Comparison of ENCODE assay signal across 10 mouse cellular contexts in genomic region chr7:80357156-80357555, GRCm38 (mm10). TPM values are rescaled to one million over a fixed set of nuclear protein-coding genes. Genes with fewer than 3 reads are reported as not detected.
DNase-seq lines count a peak whose midpoint lies in the region; ATAC-seq and TF ChIP-seq lines count a peak whose summit lies in the region.
"Had no signal": no experiment of that assay in that cellular context is flagged by ENCODE, and none has a peak within 500 bp of the region (broad histone marks: within the 10 kb centered on the region; RNA-seq: fewer than 3 reads in every experiment).

No protein-coding gene starts in this region.

- H3K27me3 ChIP-seq in heart, embryonic 11.5 days (ENCODE audit: control insufficient read depth, insufficient read depth, low read length) = no peaks in the 10 kb centered on the region
- H3K27me3 ChIP-seq in embryonic facial prominence, embryonic 11.5 days (ENCODE audit: control insufficient read depth, insufficient read depth, low read length) = no peaks in the 10 kb centered on the region
- no peaks in the 10 kb centered on the region for H3K27me3 ChIP-seq in lung, postnatal 0 days (replicated peaks; ENCODE audit: insufficient read depth, low read length)

- no peak for TF ChIP-seq EP300 in lung, postnatal 0 days (IDR thresholded peaks at IDR 0.05)

- ATAC-seq in heart, embryonic 11.5 days (replicated peaks; ENCODE audit: insufficient number of reproducible peaks, low FRiP score, low TSS enrichment) = no peak
- ATAC-seq in embryonic facial prominence, embryonic 11.5 days (replicated peaks; ENCODE audit: insufficient number of reproducible peaks, low FRiP score, low TSS enrichment, low read depth) = no peak
- ATAC-seq in lung, postnatal 0 days = no peak

- 0 out of 2 replicates have a peak overlapping the region, but pooled peaks have one; percentile 47 for H3K27ac ChIP-seq in heart, embryonic 11.5 days (ENCODE audit: low read depth, low read length)
- H3K27ac ChIP-seq in embryonic facial prominence, embryonic 11.5 days (replicated peaks; ENCODE audit: low read depth, low read length) = peak overlapping the region; percentile 28; the same call in 1 of the 2 replicates
- no peak overlapping the region for H3K27ac ChIP-seq in lung, postnatal 0 days (ENCODE audit: low read length)

- peaks cover 30% of the 10 kb centered on the region for H3K36me3 ChIP-seq in heart, embryonic 11.5 days (ENCODE audit: control insufficient read depth, insufficient read depth, low read length)
- peaks cover 9% of the 10 kb centered on the region for H3K36me3 ChIP-seq in embryonic facial prominence, embryonic 11.5 days (replicated peaks; ENCODE audit: control insufficient read depth, insufficient read depth, low read depth, low read length)
- H3K36me3 ChIP-seq in lung, postnatal 0 days (ENCODE audit: insufficient read depth, low read length) = peaks cover 27% of the 10 kb centered on the region

- DNase-seq in heart, adult 8-10 months (ENCODE audit: low spot score) = no peak
- peak; percentile 80 for DNase-seq in MN1 (ENCODE audit: low spot score)
- DNase-seq in embryonic facial prominence, embryonic 11.5 days (ENCODE audit: low spot score) = no peak
- DNase-seq in layer of hippocampus, adult 8-10 months (ENCODE audit: low spot score in 2 of 2) = peak; percentile 46 to 67
- DNase-seq in c-Kit-positive CD71-positive TER-119-positive erythroid progenitor cells, embryonic 14.5 days (ENCODE audit: low spot score) = no peak
- DNase-seq in yolk sac, embryonic 10.5 days (ENCODE audit: low spot score) = no peak
- no peak for DNase-seq in lung, postnatal 0 days (ENCODE audit: low spot score)
- DNase-seq: gastrocnemius, postnatal 25 days; right cerebral cortex, postnatal 4 days had no signal

- WGBS in heart, embryonic 11.5 days (ENCODE audit: insufficient replicate concordance) = 60% methylated on average over 8 of the region's 8 CpGs
- WGBS in embryonic facial prominence, embryonic 11.5 days = 32% methylated on average over 8 of the region's 8 CpGs
- WGBS in lung, postnatal 0 days = 68% methylated on average over 8 of the region's 8 CpGs

- H3K4me3 ChIP-seq in heart, embryonic 11.5 days (ENCODE audit: low read depth, low read length) = no peak overlapping the region
- no peak overlapping the region for H3K4me3 ChIP-seq in embryonic facial prominence, embryonic 11.5 days (ENCODE audit: low read depth, low read length)
- H3K4me3 ChIP-seq in lung, postnatal 0 days (ENCODE audit: low read depth, low read length) = no peak overlapping the region

- no peaks in the 10 kb centered on the region for H3K9me3 ChIP-seq in heart, embryonic 11.5 days (replicated peaks; ENCODE audit: control insufficient read depth, low read length)
- H3K9me3 ChIP-seq in embryonic facial prominence, embryonic 11.5 days (replicated peaks; ENCODE audit: control insufficient read depth, low read length) = no peaks in the 10 kb centered on the region
- no peaks in the 10 kb centered on the region for H3K9me3 ChIP-seq in lung, postnatal 0 days (ENCODE audit: low read length)

- TF ChIP-seq CTCF in lung, postnatal 0 days (IDR thresholded peaks at IDR 0.05) = no peak

- H3K4me2 ChIP-seq in heart, embryonic 11.5 days = no peak overlapping the region
- H3K4me2 ChIP-seq in embryonic facial prominence, embryonic 11.5 days (ENCODE audit: low read depth, low read length) = no peak overlapping the region
- no peak overlapping the region for H3K4me2 ChIP-seq in lung, postnatal 0 days (replicated peaks; ENCODE audit: low read depth, low read length)

- no peaks in the 10 kb centered on the region for H3K4me1 ChIP-seq in heart, embryonic 11.5 days (ENCODE audit: control insufficient read depth, insufficient read depth, low read length)
- H3K4me1 ChIP-seq in embryonic facial prominence, embryonic 11.5 days (ENCODE audit: control insufficient read depth, insufficient read depth, low read length) = no peaks in the 10 kb centered on the region
- no peaks in the 10 kb centered on the region for H3K4me1 ChIP-seq in lung, postnatal 0 days (ENCODE audit: insufficient read depth, low read depth, low read length)

- H3K9ac ChIP-seq in heart, embryonic 11.5 days (ENCODE audit: low read depth, low read length) = no peak overlapping the region
- H3K9ac ChIP-seq in embryonic facial prominence, embryonic 11.5 days (replicated peaks; ENCODE audit: low read length) = no peak overlapping the region
- H3K9ac ChIP-seq in lung, postnatal 0 days (replicated peaks; ENCODE audit: low read depth) = no peak overlapping the region

RNA-seq across cellular contexts. Expression of gene Man2a2, which starts 14.0 kb away (rescaled TPM):
- 12.3 and 12.7 TPM in 2 replicates for polyA plus RNA-seq in heart, embryonic 11.5 days (2014; fragmentation: Nextera tagmentation; extraction: Ambion mirVana)
- total RNA-seq in heart, adult 8-10 months (2022) = 10 to 100 TPM; 61.2 to 66.5 (median 62.8) TPM
- 6.6 and 9.3 TPM in 2 replicates for polyA plus RNA-seq in embryonic facial prominence, embryonic 11.5 days (2014; fragmentation: Nextera tagmentation; extraction: Ambion mirVana)
- total RNA-seq in layer of hippocampus, adult 8-10 months (2022) = 100 to 1,000 TPM; 161 to 192 (median 173) TPM
- polyA plus RNA-seq in lung, postnatal 0 days (2015; fragmentation: Nextera tagmentation; extraction: Ambion mirVana) = 8.5 and 9.6 TPM in 2 replicates

RNA-seq across cellular contexts. Expression of gene Hddc3, which starts 14.3 kb away (rescaled TPM):
- 13.3 and 15.7 TPM in 2 replicates for polyA plus RNA-seq in heart, embryonic 11.5 days (2014; fragmentation: Nextera tagmentation; extraction: Ambion mirVana)
- total RNA-seq in heart, adult 8-10 months (2022) = 10 to 100 TPM; 33.3 to 40.0 (median 35.9) TPM
- 25.7 and 28.4 TPM in 2 replicates for polyA plus RNA-seq in embryonic facial prominence, embryonic 11.5 days (2014; fragmentation: Nextera tagmentation; extraction: Ambion mirVana)
- total RNA-seq in layer of hippocampus, adult 8-10 months (2022) = 10 to 100 TPM; 37.7 to 55.7 (median 49.0) TPM
- 8.5 and 9.2 TPM in 2 replicates for polyA plus RNA-seq in lung, postnatal 0 days (2015; fragmentation: Nextera tagmentation; extraction: Ambion mirVana)

RNA-seq across cellular contexts. Expression of gene Unc45a, which starts 16.4 kb away (rescaled TPM):
- 11.3 and 15.6 TPM in 2 replicates for polyA plus RNA-seq in heart, embryonic 11.5 days (2014; fragmentation: Nextera tagmentation; extraction: Ambion mirVana)
- 10 to 100 TPM; 12.2 to 16.0 (median 15.2) TPM for total RNA-seq in heart, adult 8-10 months (2022)
- polyA plus RNA-seq in embryonic facial prominence, embryonic 11.5 days (2014; fragmentation: Nextera tagmentation; extraction: Ambion mirVana) = 26.5 and 31.1 TPM in 2 replicates
- total RNA-seq in layer of hippocampus, adult 8-10 months (2022) = 10 to 100 TPM; 35.5 to 47.2 (median 40.6) TPM
- 30.3 and 32.9 TPM in 2 replicates for polyA plus RNA-seq in lung, postnatal 0 days (2015; fragmentation: Nextera tagmentation; extraction: Ambion mirVana)

RNA-seq across cellular contexts. Expression of gene Fes, which starts 30.6 kb away (rescaled TPM):
- polyA plus RNA-seq in heart, embryonic 11.5 days (2014; fragmentation: Nextera tagmentation; extraction: Ambion mirVana) = 4.7 and 7.1 TPM in 2 replicates
- 10 to 100 TPM in 2 of 4 experiments, 1 to 10 TPM in 2; 6.4 to 13.5 (median 9.1) TPM for total RNA-seq in heart, adult 8-10 months (2022)
- 6.6 and 8.3 TPM in 2 replicates for polyA plus RNA-seq in embryonic facial prominence, embryonic 11.5 days (2014; fragmentation: Nextera tagmentation; extraction: Ambion mirVana)
- 10 to 100 TPM in 2 of 4 experiments, 1 to 10 TPM in 2; 7.0 to 20.0 (median 14.1) TPM for total RNA-seq in layer of hippocampus, adult 8-10 months (2022)
- 23.5 and 26.4 TPM in 2 replicates for polyA plus RNA-seq in lung, postnatal 0 days (2015; fragmentation: Nextera tagmentation; extraction: Ambion mirVana)

RNA-seq across cellular contexts. Expression of gene Rccd1, which starts 32.9 kb away (rescaled TPM):
- polyA plus RNA-seq in heart, embryonic 11.5 days (2014; fragmentation: Nextera tagmentation; extraction: Ambion mirVana) = 8.9 and 9.0 TPM in 2 replicates
- total RNA-seq in heart, adult 8-10 months (2022) = 1 to 10 TPM; 4.6 to 6.4 (median 5.3) TPM
- 7.5 and 8.4 TPM in 2 replicates for polyA plus RNA-seq in embryonic facial prominence, embryonic 11.5 days (2014; fragmentation: Nextera tagmentation; extraction: Ambion mirVana)
- total RNA-seq in layer of hippocampus, adult 8-10 months (2022) = 10 to 100 TPM; 12.7 to 19.0 (median 14.2) TPM
- 3.4 and 3.8 TPM in 2 replicates for polyA plus RNA-seq in lung, postnatal 0 days (2015; fragmentation: Nextera tagmentation; extraction: Ambion mirVana)

Comparison
In these comparisons a context has a peak if more than half of its experiments do, and no peak if none do; other contexts are left out.
1. DNase-seq: peak in MN1 (single experiment) and layer of hippocampus, adult 8-10 months (2 of 2); none in heart, adult 8-10 months (single experiment), embryonic facial prominence, embryonic 11.5 days (single experiment), c-Kit-positive CD71-positive TER-119-positive erythroid progenitor cells, embryonic 14.5 days (single experiment), yolk sac, embryonic 10.5 days (single experiment) and lung, postnatal 0 days (single experiment).